Mouse (Mus musculus): ENCODE data around the gene Nr1d1. TPM values are rescaled to one million over a fixed set of nuclear protein-coding genes. Genes with fewer than 3 reads are reported as not detected.

The Nr1d1 gene
- polyA plus RNA-seq, 2 experiments = 1.4 to 1.8 TPM

- Histone ChIP-seq H3K27ac (replicated peaks; ENCODE audit: low read depth, low read length) (no peak overlapping the region), H3K9me3 (ENCODE audit: control insufficient read depth, low read length) (no peaks in the 10 kb centered on the region), H3K4me2 (replicated peaks; ENCODE audit: low read depth, low read length, severe bottlenecking) (no peak overlapping the region), H3K4me1 (ENCODE audit: control insufficient read depth, insufficient read depth, low read length) (peaks cover 56% of the 10 kb centered on the region), H3K9ac (ENCODE audit: low read depth, low read length, severe bottlenecking) (no peak overlapping the region), H3K4me3 (replicated peaks; ENCODE audit: low read length) (no peak overlapping the region), H3K36me3 (ENCODE audit: control insufficient read depth, insufficient read depth, low read length) (peaks cover 30% of the 10 kb centered on the region), H3K27me3 (ENCODE audit: control insufficient read depth, insufficient read depth, low read length) (no peaks in the 10 kb centered on the region)
- DNase-seq (ENCODE audit: low spot score) (no peak), ATAC-seq (ENCODE audit: low FRiP score, low read depth) (no peak)
- WGBS = 49% methylated on average over 8 of the region's 8 CpGs
- no peak for TF ChIP-seq POLR2A (IDR thresholded peaks at IDR 0.05; ENCODE audit: borderline replicate concordance, extremely low read depth, insufficient read depth, insufficient read length)
Observed at GRCm38 (mm10) chr11:98772667-98773171, 2.4 kb downstream of the Nr1d1 start.

- no peak overlapping the region for H3K4me3 ChIP-seq (replicated peaks; ENCODE audit: low read length)
- DNase-seq (ENCODE audit: low spot score) (no peak), ATAC-seq (ENCODE audit: low FRiP score, low read depth) (no peak)
- 95% methylated on average over 11 of the region's 11 CpGs for WGBS
- H3K27ac ChIP-seq (replicated peaks; ENCODE audit: low read depth, low read length) = no peak overlapping the region
- no peak overlapping the region for H3K4me2 ChIP-seq (replicated peaks; ENCODE audit: low read depth, low read length, severe bottlenecking)
- peaks cover 32% of the 10 kb centered on the region for H3K36me3 ChIP-seq (ENCODE audit: control insufficient read depth, insufficient read depth, low read length)
- no peak for TF ChIP-seq POLR2A (IDR thresholded peaks at IDR 0.05; ENCODE audit: borderline replicate concordance, extremely low read depth, insufficient read depth, insufficient read length)
- H3K27me3 ChIP-seq (ENCODE audit: control insufficient read depth, insufficient read depth, low read length) = no peaks in the 10 kb centered on the region
- no peaks in the 10 kb centered on the region for H3K9me3 ChIP-seq (ENCODE audit: control insufficient read depth, low read length)
- peaks cover 56% of the 10 kb centered on the region for H3K4me1 ChIP-seq (ENCODE audit: control insufficient read depth, insufficient read depth, low read length)
- no peak overlapping the region for H3K9ac ChIP-seq (ENCODE audit: low read depth, low read length, severe bottlenecking)
Observed at GRCm38 (mm10) chr11:98771844-98772525, 3.1 kb downstream of the Nr1d1 start.

GRCm38 (mm10) chr11:98771131-98771530 lies 4.0 kb downstream of the Nr1d1 start:
- peaks cover 53% of the 10 kb centered on the region for H3K4me1 ChIP-seq (ENCODE audit: control insufficient read depth, insufficient read depth, low read length)
- 94% methylated on average over 18 of the region's 18 CpGs for WGBS
- peaks cover 40% of the 10 kb centered on the region for H3K36me3 ChIP-seq (ENCODE audit: control insufficient read depth, insufficient read depth, low read length)
- H3K4me2 ChIP-seq (replicated peaks; ENCODE audit: low read depth, low read length, severe bottlenecking) = no peak overlapping the region
- no peak overlapping the region for H3K9ac ChIP-seq (ENCODE audit: low read depth, low read length, severe bottlenecking)
- no peaks in the 10 kb centered on the region for H3K9me3 ChIP-seq (ENCODE audit: control insufficient read depth, low read length)
- ATAC-seq (ENCODE audit: low FRiP score, low read depth) (no peak), DNase-seq (ENCODE audit: low spot score) (no peak)
- no peak overlapping the region for H3K4me3 ChIP-seq (replicated peaks; ENCODE audit: low read length)
- H3K27me3 ChIP-seq (ENCODE audit: control insufficient read depth, insufficient read depth, low read length) = no peaks in the 10 kb centered on the region
- TF ChIP-seq POLR2A (IDR thresholded peaks at IDR 0.05; ENCODE audit: borderline replicate concordance, extremely low read depth, insufficient read depth, insufficient read length) = no peak
- no peak overlapping the region for H3K27ac ChIP-seq (replicated peaks; ENCODE audit: low read depth, low read length)

- H3K4me1 ChIP-seq (ENCODE audit: control insufficient read depth, insufficient read depth, low read length) = peaks cover 54% of the 10 kb centered on the region
- no peaks in the 10 kb centered on the region for H3K27me3 ChIP-seq (ENCODE audit: control insufficient read depth, insufficient read depth, low read length)
- peaks cover 47% of the 10 kb centered on the region for H3K36me3 ChIP-seq (ENCODE audit: control insufficient read depth, insufficient read depth, low read length)
- no peaks in the 10 kb centered on the region for H3K9me3 ChIP-seq (ENCODE audit: control insufficient read depth, low read length)
- 90% methylated on average over 26 of the region's 26 CpGs for WGBS
- no peak overlapping the region for H3K4me2 ChIP-seq (replicated peaks; ENCODE audit: low read depth, low read length, severe bottlenecking)
- H3K27ac ChIP-seq (replicated peaks; ENCODE audit: low read depth, low read length) = no peak overlapping the region
- no peak overlapping the region for H3K4me3 ChIP-seq (replicated peaks; ENCODE audit: low read length)
- TF ChIP-seq POLR2A (IDR thresholded peaks at IDR 0.05; ENCODE audit: borderline replicate concordance, extremely low read depth, insufficient read depth, insufficient read length) = no peak
- ATAC-seq (ENCODE audit: low FRiP score, low read depth) (no peak), DNase-seq (ENCODE audit: low spot score) (no peak)
- H3K9ac ChIP-seq (ENCODE audit: low read depth, low read length, severe bottlenecking) = no peak overlapping the region
Observed at GRCm38 (mm10) chr11:98770096-98770975, 4.8 kb downstream of the Nr1d1 start.

All from limb, embryonic 14.5 days (tissue).